Comparison of ENCODE assay signal across 18 mouse cellular contexts in the genomic region with DNA sequence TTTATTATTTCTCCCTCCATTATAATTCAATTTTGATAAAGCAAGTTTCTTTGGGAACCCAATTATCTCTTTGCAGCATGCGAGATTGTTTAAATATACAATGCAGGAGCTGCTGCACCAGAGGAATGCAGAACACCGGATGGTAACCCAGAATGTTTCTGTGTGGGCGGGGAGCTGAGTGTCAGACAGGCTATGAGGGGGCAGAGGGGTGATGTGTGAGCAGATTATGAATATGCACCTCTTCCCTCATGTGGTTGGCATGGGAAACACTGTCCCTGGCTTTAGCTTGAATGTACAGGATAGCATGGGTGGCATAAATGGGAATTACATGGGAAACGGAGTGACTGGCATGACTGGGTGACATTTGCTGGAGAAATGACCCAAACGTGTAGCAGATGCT.
DNase-seq lines count a peak whose midpoint lies in the region; ATAC-seq and TF ChIP-seq lines count a peak whose summit lies in the region.
"Had no signal": no experiment of that assay in that cellular context is flagged by ENCODE, and none has a peak within 500 bp of the region (broad histone marks: within the 10 kb centered on the region; RNA-seq: fewer than 3 reads in every experiment).

No protein-coding gene starts in this region.

- H3K4me3 ChIP-seq in left cerebral cortex, adult 2 months: no peak overlapping the region
- H3K4me3 ChIP-seq: embryonic facial prominence, embryonic 10.5 days; erythroblast, embryonic 14.5 days; intestine, embryonic 15.5 days; limb, embryonic 10.5 days; liver, embryonic 12.5 days; lung, embryonic 15.5 days had no signal

- no peak for ATAC-seq in CD4-positive, CD25-positive, alpha-beta regulatory T cell, adult 4 months
- ATAC-seq: intestine, embryonic 15.5 days; liver, embryonic 12.5 days; Patski had no signal

- peak; percentile 1 for DNase-seq in CD4-positive, CD25-positive, alpha-beta regulatory T cell, adult 2 months (ENCODE audit: low read depth, low spot score)
- DNase-seq in heart, adult 11 months: peak; percentile 67
- no peak for DNase-seq in heart, postnatal 36 days
- no peak for DNase-seq in left cerebral cortex, adult 2 months (ENCODE audit: extremely low spot score in 1 of 2, low spot score in 2 of 2)
- no peak for DNase-seq in left cerebral cortex, postnatal 4 days
- DNase-seq in thymus, postnatal 4 days: peak; percentile 8
- no peak for DNase-seq in thymus, postnatal 0 days (ENCODE audit: low spot score)
- DNase-seq: cerebellum, postnatal 36 days; gastrocnemius, postnatal 14 days; heart, postnatal 10 days had no signal

- H3K27ac ChIP-seq in left cerebral cortex, adult 2 months: peak overlapping the region; percentile 63
- H3K27ac ChIP-seq: embryonic facial prominence, embryonic 10.5 days; intestine, embryonic 15.5 days; limb, embryonic 10.5 days; liver, embryonic 12.5 days; lung, embryonic 15.5 days had no signal

- TF ChIP-seq CTCF in left cerebral cortex, adult 2 months (IDR thresholded peaks at IDR 0.05): no peak; the same call in 1 of the 2 replicates

- intact Hi-C loops in heart, postnatal 36 days (cut with DNase I): no loop called here
- intact Hi-C loops in left cerebral cortex, adult 2 months (cut with DNase I): no loop called here
- intact Hi-C loops in left cerebral cortex, postnatal 4 days (cut with DNase I): no loop called here

Comparison
In these comparisons a context has a peak if more than half of its experiments do, and no peak if none do; other contexts are left out.
1. DNase-seq: peak in CD4-positive, CD25-positive, alpha-beta regulatory T cell, adult 2 months (single experiment), heart, adult 11 months (single experiment) and thymus, postnatal 4 days (single experiment); none in heart, postnatal 36 days (0 of 2), left cerebral cortex, adult 2 months (0 of 2), left cerebral cortex, postnatal 4 days (single experiment) and thymus, postnatal 0 days (single experiment).